8 mouse cellular contexts compared by ENCODE assay signal in the genomic region with DNA sequence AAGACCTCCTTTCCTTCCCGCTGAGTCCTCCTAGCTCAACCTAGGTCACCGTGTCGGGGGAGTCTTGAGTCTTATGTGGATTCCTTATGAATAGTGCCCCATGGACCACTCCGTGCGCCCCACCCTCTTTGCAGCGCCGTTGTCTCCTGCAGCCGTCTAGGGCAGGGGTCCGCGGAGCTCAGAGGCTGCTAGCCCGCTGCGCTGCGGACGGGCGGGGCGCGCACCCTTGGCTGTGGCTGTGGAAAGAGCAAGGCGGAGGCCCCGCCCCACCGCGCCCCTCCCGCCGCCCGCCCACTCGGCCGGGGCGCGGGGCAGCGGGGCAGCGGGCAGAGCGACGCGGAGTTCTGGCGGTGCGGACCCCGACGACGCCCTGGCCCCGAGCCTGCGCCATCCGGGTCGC. TPM values are rescaled to one million over a fixed set of nuclear protein-coding genes. Genes with fewer than 3 reads are reported as not detected.
DNase-seq lines count a peak whose midpoint lies in the region; ATAC-seq lines count a peak whose summit lies in the region.

Col8a2 (plus strand) TSS at position 302 of the 400 bp plus-strand sequence.

- peak within 1 kb of the TSS; percentile 64 for H3K4me2 ChIP-seq in embryonic facial prominence, embryonic 14.5 days (ENCODE audit: low read depth, low read length)
- H3K4me2 ChIP-seq in intestine, embryonic 16.5 days (ENCODE audit: low read depth, low read length), result peak within 1 kb of the TSS; percentile 86

- DNase-seq in adrenal gland, postnatal 36 days, result peak; percentile 41 to 55
- DNase-seq in adrenal gland, adult 8-10 months, result no peak
- DNase-seq in embryonic facial prominence, embryonic 14.5 days (ENCODE audit: low spot score), result peak; percentile 27
- peak; percentile 47 for DNase-seq in lung, postnatal 14 days
- DNase-seq in left cerebral cortex, adult 11 months (ENCODE audit: low spot score), result no peak
- DNase-seq in spleen, adult 12 weeks (ENCODE audit: low spot score), result no peak
- DNase-seq in gastrocnemius, postnatal 14 days, result no peak

- peak within 1 kb of the TSS; percentile 90 for H3K27ac ChIP-seq in embryonic facial prominence, embryonic 14.5 days (replicated peaks; ENCODE audit: low read depth, low read length)
- H3K27ac ChIP-seq in intestine, embryonic 16.5 days (ENCODE audit: low read length), result no peak within 1 kb of the TSS

- H3K9ac ChIP-seq in embryonic facial prominence, embryonic 14.5 days (ENCODE audit: low read depth, low read length), result peak within 1 kb of the TSS; percentile 80
- H3K9ac ChIP-seq in intestine, embryonic 16.5 days (ENCODE audit: low read depth, low read length), result peak within 1 kb of the TSS; percentile 65

- peak; percentile 56 for ATAC-seq in embryonic facial prominence, embryonic 14.5 days (ENCODE audit: low read depth)
- ATAC-seq in intestine, embryonic 16.5 days, result peak; percentile 72

- peaks cover 36% of the 10 kb centered on the region for H3K4me1 ChIP-seq in embryonic facial prominence, embryonic 14.5 days (ENCODE audit: control insufficient read depth, insufficient read depth, low read length)
- peaks cover 7% of the 10 kb centered on the region; the same call in 1 of the 2 replicates for H3K4me1 ChIP-seq in intestine, embryonic 16.5 days (ENCODE audit: control insufficient read depth, insufficient read depth, low read length)

- intact Hi-C loops in gastrocnemius, postnatal 14 days (cut with DNase I; ENCODE audit: low total_unique reads), result no loop called here

- H3K9me3 ChIP-seq in embryonic facial prominence, embryonic 14.5 days (ENCODE audit: control insufficient read depth, low read length), result no peaks in the 10 kb centered on the region
- H3K9me3 ChIP-seq in intestine, embryonic 16.5 days (ENCODE audit: control insufficient read depth, low read length), result no peaks in the 10 kb centered on the region

- WGBS in embryonic facial prominence, embryonic 14.5 days, result 5% methylated on average over 12 of the region's 42 CpGs
- WGBS in intestine, embryonic 16.5 days, result 3% methylated on average over 37 of the region's 42 CpGs

- no peaks in the 10 kb centered on the region for H3K36me3 ChIP-seq in embryonic facial prominence, embryonic 14.5 days (ENCODE audit: control insufficient read depth, insufficient read depth, low read length)
- H3K36me3 ChIP-seq in intestine, embryonic 16.5 days (ENCODE audit: control insufficient read depth, insufficient read depth, low read length), result no peaks in the 10 kb centered on the region

- peaks cover 5% of the 10 kb centered on the region; the same call in 1 of the 2 replicates for H3K27me3 ChIP-seq in embryonic facial prominence, embryonic 14.5 days (replicated peaks; ENCODE audit: control insufficient read depth, insufficient read depth, low read length)
- H3K27me3 ChIP-seq in intestine, embryonic 16.5 days (replicated peaks; ENCODE audit: control insufficient read depth, insufficient read depth, low read length), result peaks cover 35% of the 10 kb centered on the region

- H3K4me3 ChIP-seq in embryonic facial prominence, embryonic 14.5 days (ENCODE audit: low read depth, low read length), result peak within 1 kb of the TSS; percentile 58
- peak within 1 kb of the TSS; percentile 56 for H3K4me3 ChIP-seq in intestine, embryonic 16.5 days (ENCODE audit: low read length)

RNA-seq across cellular contexts. Expression of gene Col8a2, which starts in this region (rescaled TPM):
- total RNA-seq in adrenal gland, postnatal 36 days (2021), result 1 to 10 TPM; 3.0 to 3.2 TPM
- total RNA-seq in adrenal gland, adult 8-10 months (2022), result 1 to 10 TPM; 3.5 to 4.6 (median 4.0) TPM
- 78.9 and 83.0 TPM in 2 replicates for polyA plus RNA-seq in embryonic facial prominence, embryonic 14.5 days (2014; fragmentation: Nextera tagmentation; extraction: Ambion mirVana)
- 3.5 and 4.5 TPM in 2 replicates for polyA plus RNA-seq in intestine, embryonic 16.5 days (2015; fragmentation: Nextera tagmentation; extraction: Ambion mirVana)
- 1 to 10 TPM; 4.7 to 5.6 TPM for total RNA-seq in gastrocnemius, postnatal 14 days (2021)

Comparison
In these comparisons a context has a peak if more than half of its experiments do, and no peak if none do; other contexts are left out.
1. RNA of gene Col8a2 (polyA plus RNA-seq): 78.9 to 83.0 TPM in embryonic facial prominence, embryonic 14.5 days; 3.5 to 4.5 TPM in intestine, embryonic 16.5 days; every median in the first group is over 10 times any median in the second.
2. DNase-seq: peak in adrenal gland, postnatal 36 days (2 of 2), embryonic facial prominence, embryonic 14.5 days (single experiment) and lung, postnatal 14 days (single experiment); none in adrenal gland, adult 8-10 months (single experiment), left cerebral cortex, adult 11 months (single experiment), spleen, adult 12 weeks (single experiment) and gastrocnemius, postnatal 14 days (single experiment).